Comparison of ENCODE assay signal across 8 mouse cellular contexts in the genomic region with DNA sequence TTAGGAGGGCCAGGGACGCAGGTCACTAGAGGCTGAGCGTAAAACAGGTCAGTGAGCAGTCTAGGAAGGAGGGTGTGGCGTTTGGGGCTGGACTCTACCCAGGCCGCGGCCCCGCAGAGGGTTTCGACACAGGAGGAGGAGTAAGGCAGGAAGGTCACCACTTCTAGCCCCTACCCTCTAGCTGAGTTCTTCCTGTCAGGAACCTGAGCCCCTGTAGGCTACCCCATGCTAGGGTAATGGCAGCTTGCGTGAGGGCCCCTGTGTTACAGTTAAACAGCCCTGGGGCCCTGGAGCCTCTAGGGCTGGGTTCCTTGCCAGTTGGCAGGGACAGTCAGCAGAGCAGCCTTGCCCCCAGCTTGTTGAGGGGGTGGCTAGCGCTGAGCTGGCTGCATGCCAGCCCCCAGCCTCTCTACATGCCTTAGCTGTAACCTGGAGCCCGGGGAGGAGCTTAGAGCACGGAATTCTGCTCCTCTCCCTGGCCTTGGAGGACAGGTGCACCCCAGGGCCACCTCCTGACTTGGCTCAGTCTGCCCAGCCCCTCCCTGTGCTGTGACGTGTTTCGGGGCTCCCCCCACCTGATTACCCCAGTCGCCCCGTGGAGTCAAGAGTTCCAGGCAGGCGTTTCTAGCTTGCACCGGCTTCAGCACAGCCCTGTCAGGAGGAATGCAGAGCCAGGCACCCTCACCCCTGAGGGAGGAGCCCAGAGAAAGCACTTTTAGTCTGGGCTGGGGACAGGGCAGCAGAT. TPM values are rescaled to one million over a fixed set of nuclear protein-coding genes. Genes with fewer than 3 reads are reported as not detected.
DNase-seq lines count a peak whose midpoint lies in the region; ATAC-seq lines count a peak whose summit lies in the region.

No protein-coding gene starts in this region.

- no peak overlapping the region; the same call in 1 of the 2 replicates for H3K27ac ChIP-seq in embryonic facial prominence, embryonic 11.5 days (replicated peaks; ENCODE audit: low read depth, low read length)
- peak overlapping the region; percentile 92 for H3K27ac ChIP-seq in heart, embryonic 16.5 days (ENCODE audit: low read length)
- peak overlapping the region; percentile 90 for H3K27ac ChIP-seq in liver, embryonic 16.5 days (ENCODE audit: low read length)
- H3K27ac ChIP-seq in neural tube, embryonic 13.5 days (replicated peaks) = peak overlapping the region; percentile 54

- peaks cover 20% of the 10 kb centered on the region for H3K4me1 ChIP-seq in embryonic facial prominence, embryonic 11.5 days (ENCODE audit: control insufficient read depth, insufficient read depth, low read length)
- peaks cover 32% of the 10 kb centered on the region for H3K4me1 ChIP-seq in heart, embryonic 16.5 days (ENCODE audit: control insufficient read depth, insufficient read depth, low read length)
- H3K4me1 ChIP-seq in liver, embryonic 16.5 days (ENCODE audit: control insufficient read depth, low read depth, low read length) = peaks cover 28% of the 10 kb centered on the region
- peaks cover 49% of the 10 kb centered on the region for H3K4me1 ChIP-seq in neural tube, embryonic 13.5 days (replicated peaks)

- WGBS in embryonic facial prominence, embryonic 11.5 days = 48% methylated on average over 17 of the region's 17 CpGs
- WGBS in heart, embryonic 16.5 days = 16% methylated on average over 17 of the region's 17 CpGs
- 36% methylated on average over 17 of the region's 17 CpGs for WGBS in liver, embryonic 16.5 days (ENCODE audit: insufficient replicate concordance)
- 63% methylated on average over 17 of the region's 17 CpGs for WGBS in neural tube, embryonic 13.5 days

- peak; percentile 39; the same call in 1 of the 2 replicates for ATAC-seq in embryonic facial prominence, embryonic 11.5 days (replicated peaks; ENCODE audit: insufficient number of reproducible peaks, low FRiP score, low TSS enrichment, low read depth)
- ATAC-seq in heart, embryonic 16.5 days (replicated peaks; ENCODE audit: extremely low read depth, insufficient read depth, low FRiP score) = peak; percentile 84
- peak; percentile 84 for ATAC-seq in liver, embryonic 16.5 days (ENCODE audit: low read depth)
- ATAC-seq in neural tube, embryonic 13.5 days (ENCODE audit: low read depth) = peak; percentile 72

- no peaks in the 10 kb centered on the region for H3K36me3 ChIP-seq in embryonic facial prominence, embryonic 11.5 days (replicated peaks; ENCODE audit: control insufficient read depth, insufficient read depth, low read depth, low read length)
- peaks cover 11% of the 10 kb centered on the region; the same call in 1 of the 2 replicates for H3K36me3 ChIP-seq in heart, embryonic 16.5 days (ENCODE audit: control insufficient read depth, insufficient read depth)
- peaks cover 3% of the 10 kb centered on the region for H3K36me3 ChIP-seq in liver, embryonic 16.5 days (ENCODE audit: control insufficient read depth, insufficient read depth)
- H3K36me3 ChIP-seq in neural tube, embryonic 13.5 days = peaks cover 36% of the 10 kb centered on the region

- no peak overlapping the region for H3K9ac ChIP-seq in embryonic facial prominence, embryonic 11.5 days (replicated peaks; ENCODE audit: low read length)
- H3K9ac ChIP-seq in heart, embryonic 16.5 days (ENCODE audit: low read length) = peak overlapping the region; percentile 46
- H3K9ac ChIP-seq in liver, embryonic 16.5 days (ENCODE audit: low read depth, low read length) = peak overlapping the region; percentile 36; the same call in 1 of the 2 replicates
- peak overlapping the region; percentile 49; the same call in 1 of the 2 replicates for H3K9ac ChIP-seq in neural tube, embryonic 13.5 days

- no peaks in the 10 kb centered on the region for H3K9me3 ChIP-seq in embryonic facial prominence, embryonic 11.5 days (replicated peaks; ENCODE audit: control insufficient read depth, low read length)
- H3K9me3 ChIP-seq in heart, embryonic 16.5 days (replicated peaks; ENCODE audit: control insufficient read depth, low read length) = no peaks in the 10 kb centered on the region
- H3K9me3 ChIP-seq in liver, embryonic 16.5 days (replicated peaks; ENCODE audit: control insufficient read depth, low read length) = no peaks in the 10 kb centered on the region
- H3K9me3 ChIP-seq in neural tube, embryonic 13.5 days = no peaks in the 10 kb centered on the region

- peak; percentile 51 to 59 for DNase-seq in left cerebral cortex, adult 18-20 months (ENCODE audit: low spot score in 2 of 2)
- DNase-seq in left cerebral cortex, adult 11 months (ENCODE audit: low spot score) = no peak
- no peak for DNase-seq in embryonic facial prominence, embryonic 11.5 days (ENCODE audit: low spot score)
- DNase-seq in kidney, postnatal 14 days = peak; percentile 90
- DNase-seq in yolk sac, embryonic 10.5 days (ENCODE audit: low spot score) = peak; percentile 87

- H3K27me3 ChIP-seq in embryonic facial prominence, embryonic 11.5 days (ENCODE audit: control insufficient read depth, insufficient read depth, low read length) = no peaks in the 10 kb centered on the region
- H3K27me3 ChIP-seq in heart, embryonic 16.5 days (ENCODE audit: control insufficient read depth, insufficient read depth, low read length) = no peaks in the 10 kb centered on the region
- H3K27me3 ChIP-seq in liver, embryonic 16.5 days (ENCODE audit: control insufficient read depth, insufficient read depth, low read depth, low read length) = no peaks in the 10 kb centered on the region
- no peaks in the 10 kb centered on the region for H3K27me3 ChIP-seq in neural tube, embryonic 13.5 days

- H3K4me2 ChIP-seq in embryonic facial prominence, embryonic 11.5 days (ENCODE audit: low read depth, low read length) = no peak overlapping the region
- peak overlapping the region; percentile 54 for H3K4me2 ChIP-seq in heart, embryonic 16.5 days (ENCODE audit: low read depth, low read length)
- H3K4me2 ChIP-seq in liver, embryonic 16.5 days (ENCODE audit: low read depth, low read length) = peak overlapping the region; percentile 52
- H3K4me2 ChIP-seq in neural tube, embryonic 13.5 days = peak overlapping the region; percentile 13; the same call in 1 of the 2 replicates

- H3K4me3 ChIP-seq in embryonic facial prominence, embryonic 11.5 days (ENCODE audit: low read depth, low read length) = no peak overlapping the region
- peak overlapping the region; percentile 31 for H3K4me3 ChIP-seq in heart, embryonic 16.5 days (ENCODE audit: low read length)
- peak overlapping the region; percentile 39 for H3K4me3 ChIP-seq in liver, embryonic 16.5 days (ENCODE audit: low read depth, low read length)
- H3K4me3 ChIP-seq in neural tube, embryonic 13.5 days = no peak overlapping the region

RNA-seq across cellular contexts. Expression of gene Rplp0, which starts 15.6 kb away (rescaled TPM):
- total RNA-seq in left cerebral cortex, adult 18-20 months (2021) = 100 to 1,000 TPM; 185 to 199 TPM
- 1,437 and 1,529 TPM in 2 replicates for polyA plus RNA-seq in embryonic facial prominence, embryonic 11.5 days (2014; fragmentation: Nextera tagmentation; extraction: Ambion mirVana)
- 1,003 and 1,029 TPM in 2 replicates for polyA plus RNA-seq in heart, embryonic 16.5 days (2015; fragmentation: Nextera tagmentation; extraction: Ambion mirVana)
- 919 and 997 TPM in 2 replicates for polyA plus RNA-seq in liver, embryonic 16.5 days (2015; fragmentation: Nextera tagmentation; extraction: Ambion mirVana)
- 767 and 869 TPM in 2 replicates for polyA plus RNA-seq in neural tube, embryonic 13.5 days (2015; fragmentation: Nextera tagmentation; extraction: Ambion mirVana)

RNA-seq across cellular contexts. Expression of gene Gcn1l1, which starts 21.4 kb away (rescaled TPM):
- total RNA-seq in left cerebral cortex, adult 18-20 months (2021) = 10 to 100 TPM; 62.0 to 66.4 TPM
- polyA plus RNA-seq in embryonic facial prominence, embryonic 11.5 days (2014; fragmentation: Nextera tagmentation; extraction: Ambion mirVana) = 29.3 and 31.4 TPM in 2 replicates
- 20.9 and 27.6 TPM in 2 replicates for polyA plus RNA-seq in heart, embryonic 16.5 days (2015; fragmentation: Nextera tagmentation; extraction: Ambion mirVana)
- 14.1 and 14.8 TPM in 2 replicates for polyA plus RNA-seq in liver, embryonic 16.5 days (2015; fragmentation: Nextera tagmentation; extraction: Ambion mirVana)
- 36.5 and 39.3 TPM in 2 replicates for polyA plus RNA-seq in neural tube, embryonic 13.5 days (2015; fragmentation: Nextera tagmentation; extraction: Ambion mirVana)

RNA-seq across cellular contexts. Expression of gene Pxn, which starts 37.2 kb away (rescaled TPM):
- 10 to 100 TPM; 22.2 to 25.7 TPM for total RNA-seq in left cerebral cortex, adult 18-20 months (2021)
- polyA plus RNA-seq in embryonic facial prominence, embryonic 11.5 days (2014; fragmentation: Nextera tagmentation; extraction: Ambion mirVana) = 12.9 and 13.8 TPM in 2 replicates
- 39.1 and 40.6 TPM in 2 replicates for polyA plus RNA-seq in heart, embryonic 16.5 days (2015; fragmentation: Nextera tagmentation; extraction: Ambion mirVana)
- polyA plus RNA-seq in liver, embryonic 16.5 days (2015; fragmentation: Nextera tagmentation; extraction: Ambion mirVana) = 17.2 and 19.1 TPM in 2 replicates
- 26.5 and 26.6 TPM in 2 replicates for polyA plus RNA-seq in neural tube, embryonic 13.5 days (2015; fragmentation: Nextera tagmentation; extraction: Ambion mirVana)

RNA-seq across cellular contexts. Expression of gene Sirt4, which starts 59.2 kb away (rescaled TPM):
- total RNA-seq in left cerebral cortex, adult 18-20 months (2021) = 10 to 100 TPM; 37.1 to 37.8 TPM
- 12.7 and 17.2 TPM in 2 replicates for polyA plus RNA-seq in embryonic facial prominence, embryonic 11.5 days (2014; fragmentation: Nextera tagmentation; extraction: Ambion mirVana)
- 18.7 and 24.0 TPM in 2 replicates for polyA plus RNA-seq in heart, embryonic 16.5 days (2015; fragmentation: Nextera tagmentation; extraction: Ambion mirVana)
- 4.6 and 6.5 TPM in 2 replicates for polyA plus RNA-seq in liver, embryonic 16.5 days (2015; fragmentation: Nextera tagmentation; extraction: Ambion mirVana)
- polyA plus RNA-seq in neural tube, embryonic 13.5 days (2015; fragmentation: Nextera tagmentation; extraction: Ambion mirVana) = 26.8 and 33.0 TPM in 2 replicates

Comparison
In these comparisons a context has a peak if more than half of its experiments do, and no peak if none do; other contexts are left out.
1. DNase-seq: peak in left cerebral cortex, adult 18-20 months (2 of 2), kidney, postnatal 14 days (single experiment) and yolk sac, embryonic 10.5 days (single experiment); none in left cerebral cortex, adult 11 months (single experiment) and embryonic facial prominence, embryonic 11.5 days (single experiment).
2. H3K4me3 ChIP-seq: peak in heart, embryonic 16.5 days (single experiment) and liver, embryonic 16.5 days (single experiment); none in embryonic facial prominence, embryonic 11.5 days (single experiment) and neural tube, embryonic 13.5 days (single experiment).
3. Peak in every context shown above with its lines, with median percentiles within 50 percentile points of each other: ATAC-seq.